Mouse (Mus musculus) erythroblast, embryonic 14.5 days (primary cell): ENCODE measurements around the gene Mmp12.

Experiments used
- GATA1 ChIP-seq: IDR thresholded peaks from 2 replicates; pipeline ENCODE4 v1.6.1; 2012; ENCODE audit warnings: low read length, inconsistent platforms, mixed read lengths
- TAL1 ChIP-seq: IDR thresholded peaks from 3 replicates; pipeline ENCODE4 v1.6.1; 2012; ENCODE audit warnings: low read length, inconsistent platforms, mixed read lengths

GRCm38 (mm10) chr9:7331847-7332246 lies 12.3 kb upstream of the Mmp12 start:
- TF ChIP-seq TAL1 (no peak), GATA1 (no peak)
